Mouse (Mus musculus): Measurements from ENCODE around the gene Pde3a.

GRCm38 (mm10) chr6:141301750-141302748, 53.0 kb downstream of the Pde3a start:
- TF ChIP-seq CTCF (IDR thresholded peaks at IDR 0.05; ENCODE audit: borderline replicate concordance, extremely low read depth, insufficient read depth, insufficient read length) (no peak), POLR2A (IDR thresholded peaks at IDR 0.05; ENCODE audit: borderline replicate concordance, extremely low read depth, insufficient read depth, insufficient read length, poor library complexity, severe bottlenecking) (no peak)
